Mouse (Mus musculus): ENCODE measurements around the gene Aoc1. TPM values are rescaled to one million over a fixed set of nuclear protein-coding genes. Genes with fewer than 3 reads are reported as not detected.

Aoc1 gene
- total RNA-seq (2014; rRNA removed) (0.42 TPM in 1 of 2 replicates, not detected in the other), polyA plus RNA-seq (2015; fragmentation: Nextera tagmentation; extraction: Ambion mirVana) (0.06 and 0.11 TPM in 2 replicates)

- Histone ChIP-seq H3K4me3 (ENCODE audit: low read length) (no peak within 1 kb of the TSS), H3K4me2 (ENCODE audit: low read depth, low read length) (no peak within 1 kb of the TSS), H3K4me1 (ENCODE audit: insufficient read depth, low read length) (peaks cover under 1% of the 10 kb centered on the region; the same call in 1 of the 2 replicates), H3K36me3 (ENCODE audit: insufficient read depth, low read length) (no peaks in the 10 kb centered on the region), H3K9me3 (ENCODE audit: low read length) (no peaks in the 10 kb centered on the region), H3K27ac (no peak within 1 kb of the TSS), H3K27me3 (ENCODE audit: insufficient read depth, low read length) (no peaks in the 10 kb centered on the region), H3K9ac (replicated peaks; ENCODE audit: low read length) (no peak within 1 kb of the TSS)
- 83% methylated on average over 5 of the region's 5 CpGs for WGBS
- no peak for TF ChIP-seq CTCF (IDR thresholded peaks at IDR 0.05; ENCODE audit: low read depth)
- ATAC-seq (no peak), DNase-seq (ENCODE audit: low spot score) (no peak)
Measured at GRCm38 (mm10) chr6:48872596-48872995, at the start of gene Aoc1. TSS of gene Aoc1 (plus strand) at chr6:48872896.

- H3K27ac ChIP-seq, result no peak overlapping the region
- no peaks in the 10 kb centered on the region for H3K27me3 ChIP-seq (ENCODE audit: insufficient read depth, low read length)
- H3K4me1 ChIP-seq (ENCODE audit: insufficient read depth, low read length), result no peaks in the 10 kb centered on the region
- H3K4me3 ChIP-seq (ENCODE audit: low read length), result no peak overlapping the region
- 65% methylated on average over 7 of the region's 7 CpGs for WGBS
- H3K9me3 ChIP-seq (ENCODE audit: low read length), result no peaks in the 10 kb centered on the region
- ATAC-seq (no peak), DNase-seq (ENCODE audit: low spot score) (no peak)
- no peak for TF ChIP-seq CTCF (IDR thresholded peaks at IDR 0.05; ENCODE audit: low read depth)
- no peak overlapping the region for H3K9ac ChIP-seq (replicated peaks; ENCODE audit: low read length)
- H3K4me2 ChIP-seq (ENCODE audit: low read depth, low read length), result no peak overlapping the region
- H3K36me3 ChIP-seq (ENCODE audit: insufficient read depth, low read length), result no peaks in the 10 kb centered on the region
Measured at GRCm38 (mm10) chr6:48825016-48825415, 47.7 kb upstream of the Aoc1 start.

GRCm38 (mm10) chr6:48828976-48829375 lies 43.7 kb upstream of the Aoc1 start:
- Histone ChIP-seq H3K27ac (no peak overlapping the region), H3K9me3 (ENCODE audit: low read length) (no peaks in the 10 kb centered on the region), H3K27me3 (ENCODE audit: insufficient read depth, low read length) (no peaks in the 10 kb centered on the region), H3K4me1 (ENCODE audit: insufficient read depth, low read length) (no peaks in the 10 kb centered on the region), H3K36me3 (ENCODE audit: insufficient read depth, low read length) (peaks cover 7% of the 10 kb centered on the region; the same call in 1 of the 2 replicates), H3K9ac (replicated peaks; ENCODE audit: low read length) (no peak overlapping the region), H3K4me2 (ENCODE audit: low read depth, low read length) (no peak overlapping the region), H3K4me3 (ENCODE audit: low read length) (no peak overlapping the region)
- DNase-seq (ENCODE audit: low spot score) (no peak), ATAC-seq (no peak)
- 94% methylated on average over 1 of the region's 1 CpGs for WGBS
- TF ChIP-seq CTCF (IDR thresholded peaks at IDR 0.05; ENCODE audit: low read depth), result no peak

- no peaks in the 10 kb centered on the region for H3K9me3 ChIP-seq (ENCODE audit: low read length)
- no peak for ATAC-seq
- no peak overlapping the region for H3K27ac ChIP-seq
- no peak overlapping the region for H3K9ac ChIP-seq (replicated peaks; ENCODE audit: low read length)
- H3K4me1 ChIP-seq (ENCODE audit: insufficient read depth, low read length), result no peaks in the 10 kb centered on the region
- no peak overlapping the region for H3K4me3 ChIP-seq (ENCODE audit: low read length)
- H3K4me2 ChIP-seq (ENCODE audit: low read depth, low read length), result no peak overlapping the region
- no peak for TF ChIP-seq CTCF (IDR thresholded peaks at IDR 0.05; ENCODE audit: low read depth)
- H3K36me3 ChIP-seq (ENCODE audit: insufficient read depth, low read length), result peaks cover 10% of the 10 kb centered on the region; the same call in 1 of the 2 replicates
- H3K27me3 ChIP-seq (ENCODE audit: insufficient read depth, low read length), result no peaks in the 10 kb centered on the region
- no peak for DNase-seq (ENCODE audit: low spot score)
Measured at GRCm38 (mm10) chr6:48829651-48830050, 43.0 kb upstream of the Aoc1 start.

DNA sequence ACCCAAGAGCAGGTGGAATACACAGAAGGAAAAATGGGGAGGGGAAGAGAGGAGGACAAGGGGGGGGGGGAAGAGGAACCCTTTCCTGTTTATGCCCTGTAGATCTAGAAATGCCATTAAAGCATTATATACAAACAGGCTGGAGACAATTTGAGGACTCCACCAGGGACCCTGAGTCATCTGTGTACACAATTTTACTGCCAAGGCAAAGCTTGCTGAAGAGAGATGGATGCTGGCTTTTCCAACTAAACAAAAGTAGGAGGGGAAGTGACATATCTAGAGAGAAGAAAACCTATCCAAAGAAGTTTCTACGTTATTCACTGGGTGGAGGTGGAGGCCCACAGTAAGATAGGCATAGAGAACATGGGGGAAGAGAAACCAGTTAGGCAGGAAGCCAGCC lies 42.5 kb upstream of the Aoc1 start:
- Histone ChIP-seq H3K4me1 (ENCODE audit: insufficient read depth, low read length) (no peaks in the 10 kb centered on the region), H3K4me2 (ENCODE audit: low read depth, low read length) (no peak overlapping the region), H3K27ac (no peak overlapping the region), H3K9me3 (ENCODE audit: low read length) (no peaks in the 10 kb centered on the region), H3K36me3 (ENCODE audit: insufficient read depth, low read length) (peaks cover 10% of the 10 kb centered on the region; the same call in 1 of the 2 replicates), H3K9ac (replicated peaks; ENCODE audit: low read length) (no peak overlapping the region), H3K27me3 (ENCODE audit: insufficient read depth, low read length) (no peaks in the 10 kb centered on the region), H3K4me3 (ENCODE audit: low read length) (no peak overlapping the region)
- WGBS, result 57% methylated on average over 1 of the region's 1 CpGs
- ATAC-seq (no peak), DNase-seq (ENCODE audit: low spot score) (no peak)
- no peak for TF ChIP-seq CTCF (IDR thresholded peaks at IDR 0.05; ENCODE audit: low read depth)

GRCm38 (mm10) chr6:48831141-48831540 lies 41.6 kb upstream of the Aoc1 start:
- H3K4me2 ChIP-seq (ENCODE audit: low read depth, low read length), result no peak overlapping the region
- no peak for TF ChIP-seq CTCF (IDR thresholded peaks at IDR 0.05; ENCODE audit: low read depth)
- H3K36me3 ChIP-seq (ENCODE audit: insufficient read depth, low read length), result peaks cover 10% of the 10 kb centered on the region; the same call in 1 of the 2 replicates
- no peak for DNase-seq (ENCODE audit: low spot score)
- H3K9me3 ChIP-seq (ENCODE audit: low read length), result no peaks in the 10 kb centered on the region
- 69% methylated on average over 5 of the region's 5 CpGs for WGBS
- H3K27ac ChIP-seq, result no peak overlapping the region
- no peak for ATAC-seq
- no peak overlapping the region for H3K4me3 ChIP-seq (ENCODE audit: low read length)
- no peak overlapping the region for H3K9ac ChIP-seq (replicated peaks; ENCODE audit: low read length)
- no peaks in the 10 kb centered on the region for H3K4me1 ChIP-seq (ENCODE audit: insufficient read depth, low read length)
- H3K27me3 ChIP-seq (ENCODE audit: insufficient read depth, low read length), result no peaks in the 10 kb centered on the region

GRCm38 (mm10) chr6:48832426-48832825 lies 40.3 kb upstream of the Aoc1 start:
- no peak for ATAC-seq
- peaks cover 10% of the 10 kb centered on the region; the same call in 1 of the 2 replicates for H3K36me3 ChIP-seq (ENCODE audit: insufficient read depth, low read length)
- TF ChIP-seq CTCF (IDR thresholded peaks at IDR 0.05; ENCODE audit: low read depth), result no peak
- H3K9me3 ChIP-seq (ENCODE audit: low read length), result no peaks in the 10 kb centered on the region
- H3K27ac ChIP-seq, result no peak overlapping the region
- no peaks in the 10 kb centered on the region for H3K27me3 ChIP-seq (ENCODE audit: insufficient read depth, low read length)
- no peak for DNase-seq (ENCODE audit: low spot score)
- WGBS, result 96% methylated on average over 1 of the region's 1 CpGs
- no peak overlapping the region for H3K9ac ChIP-seq (replicated peaks; ENCODE audit: low read length)
- no peak overlapping the region for H3K4me3 ChIP-seq (ENCODE audit: low read length)
- H3K4me2 ChIP-seq (ENCODE audit: low read depth, low read length), result no peak overlapping the region
- H3K4me1 ChIP-seq (ENCODE audit: insufficient read depth, low read length), result no peaks in the 10 kb centered on the region
